Mouse (Mus musculus): ENCODE data around the gene Anks1b.

Gene Anks1b

DNA sequence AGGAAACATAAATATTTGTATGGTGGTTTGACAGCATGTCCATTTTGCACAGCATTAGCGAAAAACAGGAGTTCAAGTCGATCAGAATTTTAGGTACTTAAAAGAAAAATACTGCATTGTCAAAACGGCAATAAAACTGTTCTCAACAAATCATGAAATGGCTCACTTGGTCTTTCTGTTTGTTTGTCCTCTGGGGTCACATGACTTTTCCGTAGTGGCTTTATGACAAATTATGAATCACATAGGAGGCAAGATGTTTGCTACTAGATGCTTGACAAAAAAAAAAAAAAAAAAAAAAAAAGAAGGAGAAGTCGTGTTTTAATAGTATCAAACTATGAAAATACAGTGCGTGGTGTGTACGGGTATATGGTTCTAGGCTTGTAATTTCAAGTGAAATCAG lies 495.7 kb downstream of the Anks1b start:
- no peak for DNase-seq (ENCODE audit: low read depth in 1 of 2, low spot score in 2 of 2)

DNA sequence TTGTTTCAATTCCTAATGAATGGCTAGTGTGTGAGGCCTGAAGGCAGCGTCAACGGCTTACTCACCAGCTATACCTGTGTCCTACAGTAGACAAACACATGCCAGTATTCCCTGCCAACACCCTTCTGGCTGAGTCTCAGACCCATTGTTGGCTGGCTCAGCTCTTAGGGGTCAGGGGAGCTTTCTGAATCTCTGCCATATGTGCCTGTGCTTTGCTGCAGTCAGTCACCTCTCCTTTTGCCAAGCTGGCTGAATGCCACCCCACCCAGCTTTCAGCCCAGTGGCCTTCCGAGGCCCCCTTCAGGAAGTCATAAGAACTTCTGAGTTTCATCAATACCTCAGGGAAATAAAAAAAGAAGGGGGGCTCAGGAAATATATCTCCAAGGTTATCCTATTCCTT lies 497.4 kb downstream of the Anks1b start:
- DNase-seq (ENCODE audit: low read depth in 1 of 2, low spot score in 2 of 2) = no peak

DNA sequence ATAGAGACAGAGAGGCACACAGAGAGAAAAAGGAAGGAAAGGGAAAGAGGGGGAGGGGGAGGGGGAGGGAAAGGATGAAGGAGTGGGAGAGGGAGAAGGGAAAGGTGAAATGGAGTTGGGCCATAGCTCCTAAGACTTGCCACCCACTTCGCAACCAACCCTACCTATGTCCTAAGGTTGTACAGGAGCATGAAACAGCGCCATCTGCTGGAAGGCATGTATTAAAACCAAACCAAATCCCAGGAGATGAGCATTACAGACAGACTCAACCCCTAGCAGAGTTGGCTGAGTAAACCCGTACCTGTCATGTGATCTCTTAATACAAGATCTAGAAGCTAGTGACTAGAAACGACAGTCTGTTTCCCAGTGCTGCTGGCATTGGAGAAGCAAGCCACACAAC lies 500.2 kb downstream of the Anks1b start:
- no peak for DNase-seq (ENCODE audit: low read depth in 1 of 2, low spot score in 2 of 2)

- no peak for DNase-seq (ENCODE audit: low read depth in 1 of 2, low spot score in 2 of 2)
These were observed 503.3 kb downstream of the Anks1b start for GRCm38 (mm10) chr10:90376605-90377004.

- DNase-seq (ENCODE audit: low read depth in 1 of 2, low spot score in 2 of 2) = no peak
These were observed 506.8 kb downstream of the Anks1b start for GRCm38 (mm10) chr10:90380062-90380461.

DNA sequence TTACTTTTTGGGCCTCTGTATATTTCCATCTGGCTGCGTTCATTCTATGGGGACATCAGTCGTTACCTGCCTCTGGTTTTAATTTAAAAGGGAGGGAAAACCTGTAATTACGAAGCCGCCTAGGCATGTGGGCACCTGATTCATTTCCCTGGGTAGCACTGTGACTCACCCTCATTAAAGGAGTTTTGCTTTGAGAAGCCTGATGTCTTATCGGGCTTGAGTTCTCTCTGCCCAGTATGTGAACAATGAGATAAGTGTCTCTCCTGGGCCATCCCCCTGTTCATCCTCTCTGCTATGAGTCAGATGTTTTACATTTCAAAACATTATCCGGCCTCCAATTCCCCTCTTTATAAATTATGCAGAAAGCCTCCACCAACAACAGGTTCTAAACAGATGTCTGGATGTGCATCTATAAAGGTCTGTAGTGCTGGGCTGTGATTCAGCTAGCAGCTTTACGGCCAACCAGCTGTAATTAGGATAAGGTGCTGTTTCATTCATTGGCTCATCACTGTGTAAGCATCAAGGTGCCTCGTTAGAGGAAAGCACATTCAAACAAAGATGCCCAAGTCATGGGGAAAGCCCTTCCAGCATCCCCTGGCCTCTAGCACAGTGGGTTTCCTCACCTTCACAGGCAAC lies 507.5 kb downstream of the Anks1b start:
- DNase-seq (ENCODE audit: low read depth in 1 of 2, low spot score in 2 of 2) = no peak

- DNase-seq (ENCODE audit: low read depth in 1 of 2, low spot score in 2 of 2) = no peak
These were observed 527.1 kb downstream of the Anks1b start for GRCm38 (mm10) chr10:90400382-90400781.

DNA sequence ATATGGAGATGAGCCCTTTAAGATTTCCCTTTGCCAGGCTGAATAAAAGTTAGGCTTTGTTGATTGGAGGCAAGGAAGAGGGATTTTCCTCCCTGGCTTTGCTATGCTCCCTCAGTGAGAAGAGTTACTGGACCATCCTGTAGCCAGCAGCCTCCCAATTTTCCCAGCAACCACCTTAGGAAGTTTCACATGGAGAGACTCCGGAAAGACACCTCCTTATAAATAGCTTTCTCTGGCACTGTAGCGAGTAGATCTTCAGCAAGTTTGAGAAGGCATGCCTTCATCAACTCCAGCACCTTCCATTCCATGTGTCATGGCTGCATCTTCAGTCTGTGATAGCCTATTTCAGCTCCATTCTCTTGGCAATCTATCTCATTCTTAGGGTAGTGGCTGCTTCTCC lies 535.2 kb downstream of the Anks1b start:
- no peak for DNase-seq (ENCODE audit: low read depth in 1 of 2, low spot score in 2 of 2)

DNA sequence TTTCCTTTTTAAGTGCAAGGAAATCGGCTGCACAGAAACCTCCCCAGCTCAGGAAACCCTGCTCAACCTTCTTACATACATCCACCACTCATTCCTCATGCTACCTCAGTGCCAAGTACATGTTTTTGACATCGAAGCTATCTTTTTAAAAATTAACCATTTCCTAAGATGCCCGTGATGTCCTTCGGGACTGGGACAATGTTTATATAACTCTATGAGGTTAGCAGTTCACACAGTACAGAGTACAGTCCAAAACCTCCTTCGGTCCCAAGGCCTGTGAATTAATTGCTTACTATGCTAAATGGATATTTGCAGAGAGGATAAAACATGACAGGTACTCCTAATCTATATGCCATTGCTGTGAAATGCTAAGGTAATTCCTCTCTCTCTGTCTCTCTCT lies 558.2 kb downstream of the Anks1b start:
- no peak for DNase-seq (ENCODE audit: low read depth in 1 of 2, low spot score in 2 of 2)

GRCm38 (mm10) chr10:90431974-90432373 lies 558.7 kb downstream of the Anks1b start:
- no peak for DNase-seq (ENCODE audit: low read depth in 1 of 2, low spot score in 2 of 2)

- DNase-seq (ENCODE audit: low read depth in 1 of 2, low spot score in 2 of 2) = no peak
These were observed 559.2 kb downstream of the Anks1b start for GRCm38 (mm10) chr10:90432479-90432878.

GRCm38 (mm10) chr10:90441036-90441435 lies 567.7 kb downstream of the Anks1b start:
- no peak for DNase-seq (ENCODE audit: low read depth in 1 of 2, low spot score in 2 of 2)

DNA sequence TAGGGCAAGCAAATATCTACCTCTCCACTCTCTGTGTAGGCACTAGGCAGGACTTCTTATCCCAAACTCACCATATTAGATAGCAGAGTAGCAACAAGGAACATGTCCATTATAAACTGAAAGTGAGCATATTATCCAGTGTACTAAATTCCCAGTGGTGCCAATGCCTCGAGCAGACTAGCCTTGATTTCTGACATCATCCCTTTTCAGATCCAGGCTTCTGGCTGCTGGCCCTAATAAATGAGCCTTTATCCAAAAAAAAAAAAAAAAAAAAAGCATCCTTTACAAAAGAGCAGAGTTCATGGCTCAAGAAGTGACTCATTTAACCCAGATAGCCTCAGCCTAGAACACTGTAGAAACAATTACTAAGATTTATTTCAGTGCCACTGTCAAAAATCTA lies 568.3 kb downstream of the Anks1b start:
- no peak for DNase-seq (ENCODE audit: low read depth in 1 of 2, low spot score in 2 of 2)

DNA sequence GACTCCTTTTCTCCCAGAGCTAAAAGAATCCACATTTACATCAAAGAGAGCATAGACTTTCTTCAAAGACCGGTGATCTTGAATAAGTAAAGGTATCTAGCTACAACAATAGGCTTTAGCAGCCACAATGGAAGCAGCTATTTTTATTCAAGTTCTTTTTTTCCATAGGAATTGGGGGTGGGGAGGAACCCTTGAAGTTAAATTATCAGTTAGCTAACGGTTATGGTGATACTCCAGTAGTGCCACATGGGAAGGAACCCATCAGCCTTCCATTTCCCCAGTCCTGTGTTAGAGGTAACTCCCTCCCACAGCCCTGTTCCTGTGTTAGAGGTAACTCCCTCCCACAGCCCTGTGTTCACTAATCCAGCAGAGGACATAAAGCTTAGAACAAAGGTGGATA lies 591.6 kb downstream of the Anks1b start:
- no peak for DNase-seq (ENCODE audit: low read depth in 1 of 2, low spot score in 2 of 2)

DNA sequence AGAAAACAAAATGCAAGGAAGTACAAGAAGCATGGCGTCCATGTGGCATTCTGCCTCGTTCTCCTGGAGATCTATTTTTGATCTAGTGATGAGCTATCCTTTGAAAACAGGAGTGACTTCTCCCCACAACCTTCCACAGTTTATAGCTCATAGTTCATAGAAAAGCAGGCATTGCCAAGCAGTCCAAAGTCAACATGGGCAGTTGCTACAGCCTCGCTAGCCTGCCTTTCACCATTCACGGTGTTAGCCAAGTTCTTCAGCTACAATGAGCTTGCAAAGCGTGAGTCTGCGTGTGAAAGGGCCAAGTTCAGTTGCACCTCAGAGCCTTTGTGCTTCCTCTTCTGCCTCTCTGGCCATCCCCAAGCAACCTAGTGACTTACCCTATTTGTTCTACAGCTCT lies 592.1 kb downstream of the Anks1b start:
- DNase-seq (ENCODE audit: low read depth in 1 of 2, low spot score in 2 of 2) = no peak

DNA sequence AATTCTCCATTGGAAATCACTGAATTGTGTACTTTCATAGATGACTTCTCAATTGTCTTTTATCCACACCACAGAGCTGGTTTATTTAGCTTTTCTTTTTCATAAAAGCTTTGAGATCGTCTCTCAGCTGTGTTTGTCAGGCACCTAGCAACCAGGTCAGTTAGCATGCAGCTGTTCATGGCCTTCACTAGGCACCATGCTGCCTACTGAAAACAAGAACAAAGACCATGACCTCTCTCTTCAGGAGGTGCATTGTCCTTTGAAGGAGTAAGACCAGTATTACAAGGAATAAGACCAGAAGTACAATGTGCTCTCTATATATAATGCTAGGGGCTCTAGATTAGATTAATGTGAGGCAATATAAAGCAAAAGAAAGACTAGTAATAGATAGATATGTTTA lies 594.2 kb downstream of the Anks1b start:
- no peak for DNase-seq (ENCODE audit: low read depth in 1 of 2, low spot score in 2 of 2)

DNA sequence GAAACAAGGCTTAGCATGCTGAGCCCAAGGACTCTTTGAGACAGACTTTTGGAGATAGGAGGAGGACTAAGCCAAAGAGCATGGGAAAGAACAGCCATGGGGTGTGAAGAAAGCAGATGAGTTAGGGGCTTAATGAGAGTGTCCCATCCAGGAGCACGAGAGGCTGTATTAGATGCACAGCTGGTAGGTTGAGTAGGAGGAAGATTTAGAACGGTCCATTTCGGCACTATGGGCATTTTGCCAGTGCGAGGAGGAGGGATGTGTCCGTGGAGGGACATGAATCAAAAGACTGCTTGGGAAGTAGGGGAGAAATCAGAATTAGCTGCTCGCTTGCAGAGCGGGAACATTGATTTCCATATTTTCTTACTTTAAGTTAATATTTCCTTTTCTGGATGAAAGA lies 620.1 kb downstream of the Anks1b start:
- no peak for DNase-seq (ENCODE audit: low read depth in 1 of 2, low spot score in 2 of 2)

DNA sequence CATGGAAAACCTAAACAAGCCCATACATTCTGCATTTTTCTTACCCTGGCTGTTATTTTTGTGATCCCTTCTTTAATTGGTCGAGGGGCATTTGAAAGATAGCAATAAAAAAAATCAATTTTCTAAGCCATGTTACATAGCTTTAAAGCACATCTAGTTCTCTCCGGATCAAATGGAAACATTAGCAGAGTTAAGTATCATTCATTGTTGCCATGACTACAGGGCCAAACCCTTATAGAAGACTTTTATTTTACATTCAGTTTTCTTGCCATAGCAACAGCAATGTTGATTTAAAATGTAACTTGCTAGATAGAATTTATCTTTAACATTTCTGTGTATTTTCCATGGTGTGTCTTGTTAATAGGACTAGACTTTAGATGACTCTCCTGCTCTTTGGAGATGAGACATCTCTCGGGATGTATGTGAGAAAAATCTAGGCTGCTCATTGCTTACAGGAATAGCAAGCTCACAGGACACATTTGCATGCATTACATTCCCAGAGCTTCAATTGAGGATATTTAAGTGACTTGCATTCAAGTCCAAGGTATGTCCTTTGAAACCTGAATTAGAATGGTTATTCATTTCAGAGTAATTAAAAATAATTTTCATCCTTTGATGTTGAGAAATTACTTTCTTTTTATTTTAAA lies 620.8 kb downstream of the Anks1b start:
- no peak for DNase-seq (ENCODE audit: low read depth in 1 of 2, low spot score in 2 of 2)

- DNase-seq (ENCODE audit: low read depth in 1 of 2, low spot score in 2 of 2) = no peak
These were observed 621.7 kb downstream of the Anks1b start for GRCm38 (mm10) chr10:90494981-90495516.

- no peak for DNase-seq (ENCODE audit: low read depth in 1 of 2, low spot score in 2 of 2)
These were observed 634.3 kb downstream of the Anks1b start for GRCm38 (mm10) chr10:90507561-90507960.

- no peak for DNase-seq (ENCODE audit: low read depth in 1 of 2, low spot score in 2 of 2)
These were observed 639.5 kb downstream of the Anks1b start for GRCm38 (mm10) chr10:90512801-90513200.

DNA sequence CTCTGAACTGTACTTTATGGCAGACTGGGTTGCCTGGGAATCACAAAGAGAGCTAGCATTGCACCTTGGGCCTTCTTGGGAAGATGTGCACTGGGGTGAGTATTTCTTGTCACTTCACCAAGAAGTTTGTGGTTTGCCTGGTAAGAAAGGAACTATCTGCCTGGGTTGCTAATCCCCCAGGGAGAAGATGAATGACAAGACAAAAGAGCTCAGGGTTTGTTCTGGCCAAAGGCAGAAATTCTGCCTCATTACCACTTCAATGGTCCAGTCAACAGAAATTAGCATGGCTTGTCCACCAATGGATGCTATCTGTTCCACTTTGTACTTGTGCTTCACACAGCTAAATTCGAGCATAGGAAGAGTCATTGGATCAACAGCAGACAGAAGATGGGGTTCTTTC lies 658.5 kb downstream of the Anks1b start:
- DNase-seq (ENCODE audit: low read depth in 1 of 2, low spot score in 2 of 2) = no peak

DNA sequence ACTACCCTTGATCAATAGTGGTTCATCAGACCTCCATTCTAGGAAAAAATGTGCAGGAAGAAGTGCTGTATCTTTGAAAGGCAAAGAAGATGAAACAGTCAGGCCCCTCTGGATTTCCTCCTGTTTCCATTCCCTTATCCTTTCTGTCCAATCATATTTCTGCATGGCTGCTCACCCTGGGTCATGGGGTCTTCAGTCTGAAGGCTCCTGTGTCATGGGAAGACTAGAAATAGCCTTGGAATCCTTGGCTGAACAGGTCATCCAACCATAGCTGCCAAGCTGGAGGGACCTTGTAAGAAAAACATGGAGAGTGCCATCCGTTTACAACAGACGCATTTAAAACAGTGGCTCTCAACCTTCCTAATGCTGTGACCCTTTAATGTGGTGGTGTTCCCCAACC lies 662.1 kb downstream of the Anks1b start:
- DNase-seq (ENCODE audit: low read depth in 1 of 2, low spot score in 2 of 2) = no peak
